Comparison of ENCODE assay signal across 16 mouse cellular contexts in the genomic region with DNA sequence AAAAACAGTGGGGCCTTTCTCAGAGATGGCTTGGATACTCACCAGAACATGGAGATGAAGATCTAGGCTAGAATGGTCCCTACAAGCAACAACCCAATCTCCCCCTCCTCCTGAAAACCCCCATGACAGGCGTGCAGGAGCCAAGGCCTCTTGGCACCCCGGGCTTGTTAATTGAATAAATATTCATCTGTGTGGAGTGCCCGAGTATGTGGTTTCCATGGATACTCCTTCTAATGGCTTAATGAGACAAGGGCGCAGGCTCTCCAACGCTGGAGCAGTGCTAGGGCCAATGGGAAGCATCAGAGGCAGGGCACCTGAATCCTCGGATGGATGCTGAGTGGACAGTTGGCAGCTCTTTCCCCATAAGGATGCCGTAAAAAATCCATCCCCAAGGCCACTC. TPM values are rescaled to one million over a fixed set of nuclear protein-coding genes. Genes with fewer than 3 reads are reported as not detected.
DNase-seq lines count a peak whose midpoint lies in the region; ATAC-seq lines count a peak whose summit lies in the region.
"Had no signal": no experiment of that assay in that cellular context is flagged by ENCODE, and none has a peak within 500 bp of the region (broad histone marks: within the 10 kb centered on the region; RNA-seq: fewer than 3 reads in every experiment).

No protein-coding gene starts in this region.

- no peaks in the 10 kb centered on the region for H3K4me1 ChIP-seq in hindbrain, embryonic 11.5 days (replicated peaks; ENCODE audit: control insufficient read depth, insufficient read depth, low read length)
- H3K4me1 ChIP-seq in hindbrain, embryonic 10.5 days (replicated peaks), result peaks cover 9% of the 10 kb centered on the region
- peaks cover 8% of the 10 kb centered on the region for H3K4me1 ChIP-seq in hindbrain, embryonic 12.5 days
- peaks cover 15% of the 10 kb centered on the region for H3K4me1 ChIP-seq in midbrain, embryonic 13.5 days (replicated peaks)
- H3K4me1 ChIP-seq: embryonic facial prominence, embryonic 15.5 days; intestine, embryonic 15.5 days; liver, embryonic 12.5 days had no signal

- 47% methylated on average over 7 of the region's 7 CpGs for WGBS in hindbrain, embryonic 11.5 days
- WGBS in hindbrain, embryonic 10.5 days, result 62% methylated on average over 7 of the region's 7 CpGs
- WGBS in hindbrain, embryonic 12.5 days, result 34% methylated on average over 7 of the region's 7 CpGs
- 24% methylated on average over 7 of the region's 7 CpGs for WGBS in midbrain, embryonic 13.5 days

- no peak overlapping the region for H3K4me3 ChIP-seq in hindbrain, embryonic 11.5 days (ENCODE audit: low read depth, low read length)
- no peak overlapping the region for H3K4me3 ChIP-seq in hindbrain, embryonic 10.5 days
- no peak overlapping the region for H3K4me3 ChIP-seq in hindbrain, embryonic 12.5 days
- no peak overlapping the region for H3K4me3 ChIP-seq in midbrain, embryonic 13.5 days (replicated peaks)
- H3K4me3 ChIP-seq: embryonic facial prominence, embryonic 15.5 days; intestine, embryonic 15.5 days; liver, embryonic 12.5 days had no signal

- no peaks in the 10 kb centered on the region for H3K36me3 ChIP-seq in hindbrain, embryonic 11.5 days (ENCODE audit: control insufficient read depth, insufficient read depth, low read length)
- no peaks in the 10 kb centered on the region for H3K36me3 ChIP-seq in hindbrain, embryonic 10.5 days
- no peaks in the 10 kb centered on the region for H3K36me3 ChIP-seq in hindbrain, embryonic 12.5 days
- no peaks in the 10 kb centered on the region for H3K36me3 ChIP-seq in midbrain, embryonic 13.5 days
- H3K36me3 ChIP-seq: embryonic facial prominence, embryonic 15.5 days; intestine, embryonic 15.5 days; liver, embryonic 12.5 days had no signal

- DNase-seq in hindbrain, embryonic 11.5 days (ENCODE audit: low spot score), result no peak
- no peak for DNase-seq in hindbrain, embryonic 10.5 days (ENCODE audit: low spot score)
- peak; percentile 43 for DNase-seq in brain, adult 2 months (ENCODE audit: low read depth, low spot score)
- no peak for DNase-seq in urinary bladder, postnatal 4 days (ENCODE audit: low spot score in 2 of 2)
- no peak for DNase-seq in thymus, postnatal 14 days
- no peak for DNase-seq in left cerebral cortex, postnatal 10 days (ENCODE audit: extremely low spot score in 1 of 2, low spot score in 2 of 2)
- DNase-seq: B cell, adult 2 months; cerebellum, postnatal 36 days; heart, adult 11 months; thymus, adult 2 months had no signal

- 0 out of 2 replicates have a peak, but pooled peaks have one; percentile 25 for ATAC-seq in hindbrain, embryonic 11.5 days (ENCODE audit: low FRiP score)
- peak; percentile 76 for ATAC-seq in hindbrain, embryonic 12.5 days (ENCODE audit: low FRiP score)
- ATAC-seq in midbrain, embryonic 13.5 days, result peak; percentile 92
- ATAC-seq: intestine, embryonic 15.5 days; liver, embryonic 12.5 days had no signal

- no peaks in the 10 kb centered on the region for H3K9me3 ChIP-seq in hindbrain, embryonic 11.5 days (ENCODE audit: control insufficient read depth, low read length)
- no peaks in the 10 kb centered on the region for H3K9me3 ChIP-seq in hindbrain, embryonic 10.5 days
- H3K9me3 ChIP-seq in hindbrain, embryonic 12.5 days (replicated peaks), result no peaks in the 10 kb centered on the region
- H3K9me3 ChIP-seq in midbrain, embryonic 13.5 days, result no peaks in the 10 kb centered on the region
- H3K9me3 ChIP-seq: embryonic facial prominence, embryonic 15.5 days; intestine, embryonic 15.5 days; liver, embryonic 12.5 days had no signal

- H3K4me2 ChIP-seq in hindbrain, embryonic 11.5 days (replicated peaks; ENCODE audit: low read depth, low read length), result no peak overlapping the region
- H3K4me2 ChIP-seq in hindbrain, embryonic 12.5 days (replicated peaks), result no peak overlapping the region
- no peak overlapping the region for H3K4me2 ChIP-seq in midbrain, embryonic 13.5 days (replicated peaks)
- H3K4me2 ChIP-seq: embryonic facial prominence, embryonic 15.5 days; intestine, embryonic 15.5 days; liver, embryonic 12.5 days had no signal

- no peaks in the 10 kb centered on the region for H3K27me3 ChIP-seq in hindbrain, embryonic 11.5 days (ENCODE audit: control insufficient read depth, insufficient read depth, low read length)
- H3K27me3 ChIP-seq in hindbrain, embryonic 10.5 days (ENCODE audit: insufficient read depth, poor library complexity, severe bottlenecking), result 0 out of 2 replicates have a peak, but pooled peaks cover 3% of the 10 kb centered on the region
- H3K27me3 ChIP-seq in hindbrain, embryonic 12.5 days, result peaks cover 20% of the 10 kb centered on the region; the same call in 1 of the 2 replicates
- H3K27me3 ChIP-seq in midbrain, embryonic 13.5 days, result no peaks in the 10 kb centered on the region
- H3K27me3 ChIP-seq: intestine, embryonic 15.5 days had no signal

- H3K9ac ChIP-seq in hindbrain, embryonic 11.5 days (ENCODE audit: low read depth, low read length), result no peak overlapping the region
- no peak overlapping the region for H3K9ac ChIP-seq in hindbrain, embryonic 12.5 days
- no peak overlapping the region for H3K9ac ChIP-seq in midbrain, embryonic 13.5 days (replicated peaks)
- H3K9ac ChIP-seq: embryonic facial prominence, embryonic 15.5 days; intestine, embryonic 15.5 days; liver, embryonic 12.5 days had no signal

- intact Hi-C loops in left cerebral cortex, postnatal 10 days (cut with DNase I), result no loop called here

- H3K27ac ChIP-seq in hindbrain, embryonic 11.5 days (ENCODE audit: low read depth, low read length), result no peak overlapping the region
- H3K27ac ChIP-seq in hindbrain, embryonic 10.5 days, result no peak overlapping the region
- no peak overlapping the region for H3K27ac ChIP-seq in hindbrain, embryonic 12.5 days
- peak overlapping the region; percentile 73 for H3K27ac ChIP-seq in midbrain, embryonic 13.5 days
- H3K27ac ChIP-seq: embryonic facial prominence, embryonic 15.5 days; intestine, embryonic 15.5 days; kidney, postnatal 0 days; liver, embryonic 12.5 days had no signal

RNA-seq across cellular contexts. Expression of a gene that starts 10.6 kb away (rescaled TPM):
- polyA plus RNA-seq in hindbrain, embryonic 11.5 days (2014; fragmentation: Nextera tagmentation; extraction: Ambion mirVana), result 0.06 and 0.07 TPM in 2 replicates
- 0.07 TPM in 1 of 2 replicates, not detected in the other for polyA plus RNA-seq in hindbrain, embryonic 10.5 days (2016; fragmentation: Nextera tagmentation; extraction: Ambion mirVana)
- 0.36 and 0.38 TPM in 2 replicates for polyA plus RNA-seq in hindbrain, embryonic 12.5 days (2016; fragmentation: Nextera tagmentation; extraction: Ambion mirVana)
- 0.05 and 0.07 TPM in 2 replicates for polyA plus RNA-seq in midbrain, embryonic 13.5 days (2015; fragmentation: Nextera tagmentation; extraction: Ambion mirVana)
- 10 to 100 TPM in 1 of 2 experiments, 1 to 10 TPM in 1; 6.5 to 12.0 TPM for total RNA-seq in left cerebral cortex, postnatal 10 days (2021)

Comparison
In these comparisons a context has a peak if more than half of its experiments do, and no peak if none do; other contexts are left out.
1. ATAC-seq: peak in every context shown above with its lines; median percentile 92 in midbrain, embryonic 13.5 days; 76 in hindbrain, embryonic 12.5 days; 25 in hindbrain, embryonic 11.5 days.